Comparison of ENCODE assay signal across 8 mouse cellular contexts in the genomic region with DNA sequence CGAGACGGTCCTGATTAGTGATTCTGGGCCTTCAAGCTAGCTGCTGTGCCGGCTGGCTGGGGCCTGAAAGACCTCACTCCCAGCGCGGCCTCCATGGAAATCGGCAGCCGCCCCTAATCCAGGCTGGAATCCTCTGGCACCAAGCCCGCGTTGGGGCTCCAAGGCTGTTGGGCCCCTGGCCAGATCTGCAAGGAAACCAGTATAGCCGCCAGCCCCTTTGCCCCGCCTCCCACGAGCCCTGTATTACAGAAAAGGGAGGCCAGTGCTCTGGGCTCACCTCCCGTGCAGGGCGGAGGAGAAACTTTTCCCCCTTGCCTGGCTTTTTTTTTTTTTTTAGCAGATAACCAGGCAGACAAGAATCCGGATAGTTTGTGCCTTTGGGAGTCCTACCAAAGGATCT. TPM values are rescaled to one million over a fixed set of nuclear protein-coding genes. Genes with fewer than 3 reads are reported as not detected.
DNase-seq lines count a peak whose midpoint lies in the region; ATAC-seq and TF ChIP-seq lines count a peak whose summit lies in the region.

No protein-coding gene starts in this region.

- peak; percentile 86 for DNase-seq in layer of hippocampus, adult 11-12 months (ENCODE audit: low spot score)
- no peak for DNase-seq in layer of hippocampus, adult 9-10 months (ENCODE audit: low spot score)
- DNase-seq in embryonic facial prominence, embryonic 14.5 days (ENCODE audit: low spot score): peak; percentile 98
- DNase-seq in heart, adult 8-10 months (ENCODE audit: low spot score): peak; percentile 94
- peak; percentile 88 for DNase-seq in liver
- DNase-seq in neural tube, embryonic 11.5 days (ENCODE audit: low spot score): peak; percentile 80

- peak overlapping the region; percentile 100 for H3K27ac ChIP-seq in embryonic facial prominence, embryonic 14.5 days (replicated peaks; ENCODE audit: low read depth, low read length)
- peak overlapping the region; percentile 100 for H3K27ac ChIP-seq in kidney, embryonic 14.5 days (ENCODE audit: low read depth, low read length)
- peak overlapping the region; percentile 99 for H3K27ac ChIP-seq in neural tube, embryonic 11.5 days (ENCODE audit: low read depth, low read length)
- H3K27ac ChIP-seq in testis, adult 2 months (ENCODE audit: control insufficient read depth, insufficient read depth, low read depth, low read length): peak overlapping the region; percentile 96

- peak; percentile 68 for ATAC-seq in embryonic facial prominence, embryonic 14.5 days (ENCODE audit: low read depth)
- peak; percentile 47 for ATAC-seq in kidney, embryonic 14.5 days (ENCODE audit: low FRiP score, low TSS enrichment)
- peak; percentile 22; the same call in 1 of the 2 replicates for ATAC-seq in neural tube, embryonic 11.5 days (ENCODE audit: insufficient read depth, low FRiP score, low TSS enrichment)

- no peaks in the 10 kb centered on the region for H3K9me3 ChIP-seq in embryonic facial prominence, embryonic 14.5 days (ENCODE audit: control insufficient read depth, low read length)
- H3K9me3 ChIP-seq in kidney, embryonic 14.5 days (ENCODE audit: control insufficient read depth, low read length): no peaks in the 10 kb centered on the region
- no peaks in the 10 kb centered on the region for H3K9me3 ChIP-seq in neural tube, embryonic 11.5 days (ENCODE audit: control insufficient read depth, low read length)

- TF ChIP-seq CTCF in testis, adult 2 months (IDR thresholded peaks at IDR 0.05; ENCODE audit: control insufficient read depth, insufficient read depth, insufficient replicate concordance, low read depth, low read length): no peak

- peaks cover 44% of the 10 kb centered on the region for H3K4me1 ChIP-seq in embryonic facial prominence, embryonic 14.5 days (ENCODE audit: control insufficient read depth, insufficient read depth, low read length)
- H3K4me1 ChIP-seq in kidney, embryonic 14.5 days (ENCODE audit: control insufficient read depth, insufficient read depth, low read length): peaks cover 47% of the 10 kb centered on the region
- H3K4me1 ChIP-seq in neural tube, embryonic 11.5 days (ENCODE audit: control insufficient read depth, insufficient read depth, low read length): peaks cover 46% of the 10 kb centered on the region
- peaks cover 31% of the 10 kb centered on the region for H3K4me1 ChIP-seq in testis, adult 2 months (ENCODE audit: control insufficient read depth, insufficient read depth, low read length)

- H3K4me2 ChIP-seq in embryonic facial prominence, embryonic 14.5 days (ENCODE audit: low read depth, low read length): peak overlapping the region; percentile 99
- peak overlapping the region; percentile 68 for H3K4me2 ChIP-seq in kidney, embryonic 14.5 days (replicated peaks; ENCODE audit: low read depth, low read length)
- H3K4me2 ChIP-seq in neural tube, embryonic 11.5 days (ENCODE audit: low read depth): peak overlapping the region; percentile 92

- H3K36me3 ChIP-seq in embryonic facial prominence, embryonic 14.5 days (ENCODE audit: control insufficient read depth, insufficient read depth, low read length): peaks cover 23% of the 10 kb centered on the region
- peaks cover 23% of the 10 kb centered on the region for H3K36me3 ChIP-seq in kidney, embryonic 14.5 days (ENCODE audit: control insufficient read depth, insufficient read depth, low read length)
- peaks cover 6% of the 10 kb centered on the region for H3K36me3 ChIP-seq in neural tube, embryonic 11.5 days (ENCODE audit: control insufficient read depth, insufficient read depth, low read length)
- peaks cover 3% of the 10 kb centered on the region for H3K36me3 ChIP-seq in testis, adult 2 months (ENCODE audit: control insufficient read depth, insufficient read depth, low read length)

- H3K4me3 ChIP-seq in embryonic facial prominence, embryonic 14.5 days (ENCODE audit: low read depth, low read length): peak overlapping the region; percentile 96
- peak overlapping the region; percentile 100 for H3K4me3 ChIP-seq in kidney, embryonic 14.5 days (ENCODE audit: low read length)
- peak overlapping the region; percentile 99 for H3K4me3 ChIP-seq in neural tube, embryonic 11.5 days (ENCODE audit: low read depth, low read length)
- H3K4me3 ChIP-seq in testis, adult 2 months (ENCODE audit: control insufficient read depth, low read depth, low read length): peak overlapping the region; percentile 97

- H3K27me3 ChIP-seq in embryonic facial prominence, embryonic 14.5 days (replicated peaks; ENCODE audit: control insufficient read depth, insufficient read depth, low read length): no peaks in the 10 kb centered on the region
- H3K27me3 ChIP-seq in kidney, embryonic 14.5 days (ENCODE audit: control insufficient read depth, insufficient read depth, low read length): no peaks in the 10 kb centered on the region
- H3K27me3 ChIP-seq in neural tube, embryonic 11.5 days (ENCODE audit: control insufficient read depth, insufficient read depth, low read length): no peaks in the 10 kb centered on the region
- no peaks in the 10 kb centered on the region for H3K27me3 ChIP-seq in testis, adult 2 months (ENCODE audit: control insufficient read depth, insufficient read depth, low read length)

- TF ChIP-seq POLR2A in testis, adult 2 months (IDR thresholded peaks at IDR 0.05; ENCODE audit: control insufficient read depth, low read depth, low read length): no peak

- peak overlapping the region; percentile 78 for H3K9ac ChIP-seq in embryonic facial prominence, embryonic 14.5 days (ENCODE audit: low read depth, low read length)
- peak overlapping the region; percentile 100 for H3K9ac ChIP-seq in kidney, embryonic 14.5 days (ENCODE audit: low read depth, low read length)
- H3K9ac ChIP-seq in neural tube, embryonic 11.5 days (ENCODE audit: low read length): peak overlapping the region; percentile 88

- WGBS in embryonic facial prominence, embryonic 14.5 days: 2% methylated on average over 15 of the region's 15 CpGs
- under 1% methylated on average over 15 of the region's 15 CpGs for WGBS in kidney, embryonic 14.5 days
- WGBS in neural tube, embryonic 11.5 days: under 1% methylated on average over 15 of the region's 15 CpGs

RNA-seq across cellular contexts. Expression of a gene that starts 0.8 kb away (rescaled TPM):
- 198 and 254 TPM in 2 replicates for polyA plus RNA-seq in embryonic facial prominence, embryonic 14.5 days (2014; fragmentation: Nextera tagmentation; extraction: Ambion mirVana)
- 10 to 100 TPM; 45.4 to 57.7 (median 49.9) TPM for total RNA-seq in heart, adult 8-10 months (2022)
- 279 and 333 TPM in 2 replicates for polyA plus RNA-seq in kidney, embryonic 14.5 days (2014; fragmentation: Nextera tagmentation; extraction: Ambion mirVana)
- 215 and 216 TPM in 2 replicates for polyA plus RNA-seq in neural tube, embryonic 11.5 days (2014; fragmentation: Nextera tagmentation; extraction: Ambion mirVana)
- polyA plus RNA-seq in testis, adult 2 months (2012; rRNA removed): 125 and 126 TPM in 2 replicates

RNA-seq across cellular contexts. Expression of a gene that starts 20.9 kb away (rescaled TPM):
- polyA plus RNA-seq in embryonic facial prominence, embryonic 14.5 days (2014; fragmentation: Nextera tagmentation; extraction: Ambion mirVana): 4.1 and 6.7 TPM in 2 replicates
- 1 to 10 TPM in 1 of 4 experiments, not detected in 3; 2.4 TPM for total RNA-seq in heart, adult 8-10 months (2022)
- polyA plus RNA-seq in kidney, embryonic 14.5 days (2014; fragmentation: Nextera tagmentation; extraction: Ambion mirVana): 9.6 and 11.1 TPM in 2 replicates
- polyA plus RNA-seq in neural tube, embryonic 11.5 days (2014; fragmentation: Nextera tagmentation; extraction: Ambion mirVana): 12.5 and 13.7 TPM in 2 replicates
- 0.72 and 0.90 TPM in 2 replicates for polyA plus RNA-seq in testis, adult 2 months (2012; rRNA removed)

RNA-seq across cellular contexts. Expression of a gene that starts 21.0 kb away (rescaled TPM):
- polyA plus RNA-seq in embryonic facial prominence, embryonic 14.5 days (2014; fragmentation: Nextera tagmentation; extraction: Ambion mirVana): 32.4 and 50.2 TPM in 2 replicates
- total RNA-seq in heart, adult 8-10 months (2022): under 1 TPM in 3 of 4 experiments, not detected in 1; 0.19 to 0.41 (median 0.29) TPM
- 58.8 and 59.7 TPM in 2 replicates for polyA plus RNA-seq in kidney, embryonic 14.5 days (2014; fragmentation: Nextera tagmentation; extraction: Ambion mirVana)
- 142 and 156 TPM in 2 replicates for polyA plus RNA-seq in neural tube, embryonic 11.5 days (2014; fragmentation: Nextera tagmentation; extraction: Ambion mirVana)
- polyA plus RNA-seq in testis, adult 2 months (2012; rRNA removed): 1.6 and 2.7 TPM in 2 replicates

RNA-seq across cellular contexts. Expression of a gene that starts 32.6 kb away (rescaled TPM):
- 2.3 and 3.9 TPM in 2 replicates for polyA plus RNA-seq in embryonic facial prominence, embryonic 14.5 days (2014; fragmentation: Nextera tagmentation; extraction: Ambion mirVana)
- under 1 TPM in 3 of 4 experiments, not detected in 1; 0.31 to 0.75 (median 0.60) TPM for total RNA-seq in heart, adult 8-10 months (2022)
- 4.1 and 9.0 TPM in 2 replicates for polyA plus RNA-seq in kidney, embryonic 14.5 days (2014; fragmentation: Nextera tagmentation; extraction: Ambion mirVana)
- polyA plus RNA-seq in neural tube, embryonic 11.5 days (2014; fragmentation: Nextera tagmentation; extraction: Ambion mirVana): 0.77 and 1.6 TPM in 2 replicates
- 0.27 and 0.36 TPM in 2 replicates for polyA plus RNA-seq in testis, adult 2 months (2012; rRNA removed)

RNA-seq across cellular contexts. Expression of a gene that starts 32.7 kb away (rescaled TPM):
- 0.64 and 2.0 TPM in 2 replicates for polyA plus RNA-seq in embryonic facial prominence, embryonic 14.5 days (2014; fragmentation: Nextera tagmentation; extraction: Ambion mirVana)
- total RNA-seq in heart, adult 8-10 months (2022): under 1 TPM in 1 of 4 experiments, not detected in 3; 0.57 TPM
- polyA plus RNA-seq in kidney, embryonic 14.5 days (2014; fragmentation: Nextera tagmentation; extraction: Ambion mirVana): not detected in 2 replicates
- polyA plus RNA-seq in neural tube, embryonic 11.5 days (2014; fragmentation: Nextera tagmentation; extraction: Ambion mirVana): 0.66 TPM in 1 of 2 replicates, not detected in the other
- 0.11 and 0.22 TPM in 2 replicates for polyA plus RNA-seq in testis, adult 2 months (2012; rRNA removed)
